Mouse (Mus musculus): Measurements from ENCODE around the gene Gal3st2c. TPM values are rescaled to one million over a fixed set of nuclear protein-coding genes. Genes with fewer than 3 reads are reported as not detected.
A peak's percentile ranks its signal among the peaks of the same experiment; 100 is the strongest.
"Not testable (repeated sequence)": the region's sequence is repeated elsewhere in the genome, so short reads cannot be mapped to it uniquely, and the experiment has no call there.

Gene Gal3st2c
- polyA plus RNA-seq, 1 experiment from 2014 or later = not detected

- not testable (repeated sequence) for H3K9ac ChIP-seq; H3K27ac ChIP-seq; H3K4me3 ChIP-seq; ATAC-seq (ENCODE audit: low FRiP score); H3K9me3 ChIP-seq (replicated peaks); H3K27me3 ChIP-seq; H3K4me2 ChIP-seq (replicated peaks); H3K4me1 ChIP-seq; H3K36me3 ChIP-seq
- WGBS = 76% methylated on average over 2 of the region's 2 CpGs
Measured at GRCm38 (mm10) chr1:94005954-94006506, 15.7 kb downstream of the Gal3st2c start.

GRCm38 (mm10) chr1:94008826-94009225 lies 18.5 kb downstream of the Gal3st2c start:
- H3K4me3 ChIP-seq; H3K36me3 ChIP-seq; H3K4me1 ChIP-seq; H3K27me3 ChIP-seq; H3K27ac ChIP-seq; H3K9ac ChIP-seq; H3K9me3 ChIP-seq (replicated peaks); ATAC-seq (ENCODE audit: low FRiP score); H3K4me2 ChIP-seq (replicated peaks): not testable (repeated sequence)
- 96% methylated on average over 16 of the region's 19 CpGs for WGBS

- Histone ChIP-seq H3K27me3 (no peaks in the 10 kb centered on the region), H3K9ac (no peak overlapping the region), H3K36me3 (no peaks in the 10 kb centered on the region), H3K9me3 (replicated peaks) (no peaks in the 10 kb centered on the region), H3K27ac (no peak overlapping the region), H3K4me2 (replicated peaks) (no peak overlapping the region), H3K4me1 (no peaks in the 10 kb centered on the region), H3K4me3 (no peak overlapping the region)
- 64% methylated on average over 3 of the region's 3 CpGs for WGBS
- ATAC-seq (ENCODE audit: low FRiP score) = no peak
Measured at GRCm38 (mm10) chr1:94011643-94012042, 21.3 kb downstream of the Gal3st2c start.

- H3K27me3 ChIP-seq = no peaks in the 10 kb centered on the region
- no peak within 1 kb of the TSS for H3K4me2 ChIP-seq (replicated peaks)
- H3K9me3 ChIP-seq (replicated peaks) = no peaks in the 10 kb centered on the region; the same call in 1 of the 2 replicates
- no peaks in the 10 kb centered on the region for H3K36me3 ChIP-seq
- no peak within 1 kb of the TSS for H3K9ac ChIP-seq
- ATAC-seq (ENCODE audit: low FRiP score) = no peak
- no peaks in the 10 kb centered on the region for H3K4me1 ChIP-seq
- H3K27ac ChIP-seq = no peak within 1 kb of the TSS
- WGBS = 90% methylated on average over 6 of the region's 6 CpGs
- no peak within 1 kb of the TSS for H3K4me3 ChIP-seq
Measured at GRCm38 (mm10) chr1:94020151-94020550, 29.8 kb downstream of the Gal3st2c start, which contains the start of gene Neu4. TSS of gene Neu4 (plus strand) at chr1:94020451.

- Histone ChIP-seq H3K9ac (no peak overlapping the region), H3K36me3 (no peaks in the 10 kb centered on the region), H3K4me2 (replicated peaks) (no peak overlapping the region), H3K27ac (no peak overlapping the region), H3K4me1 (no peaks in the 10 kb centered on the region), H3K27me3 (no peaks in the 10 kb centered on the region), H3K9me3 (replicated peaks) (no peaks in the 10 kb centered on the region; the same call in 1 of the 2 replicates), H3K4me3 (no peak overlapping the region)
- WGBS = 81% methylated on average over 12 of the region's 12 CpGs
- no peak for ATAC-seq (ENCODE audit: low FRiP score)
Measured at GRCm38 (mm10) chr1:94027506-94028108, 37.3 kb downstream of the Gal3st2c start.

GRCm38 (mm10) chr1:94028741-94029140 lies 38.4 kb downstream of the Gal3st2c start:
- no peaks in the 10 kb centered on the region for H3K27me3 ChIP-seq
- H3K4me2 ChIP-seq (replicated peaks) = no peak overlapping the region
- H3K4me3 ChIP-seq = no peak overlapping the region
- H3K9ac ChIP-seq = no peak overlapping the region
- 87% methylated on average over 2 of the region's 2 CpGs for WGBS
- H3K4me1 ChIP-seq = no peaks in the 10 kb centered on the region
- H3K27ac ChIP-seq = no peak overlapping the region
- ATAC-seq (ENCODE audit: low FRiP score) = no peak
- no peaks in the 10 kb centered on the region; the same call in 1 of the 2 replicates for H3K9me3 ChIP-seq (replicated peaks)
- H3K36me3 ChIP-seq = no peaks in the 10 kb centered on the region

- Histone ChIP-seq H3K27me3 (no peaks in the 10 kb centered on the region), H3K9me3 (replicated peaks) (no peaks in the 10 kb centered on the region), H3K4me3 (no peak overlapping the region), H3K9ac (no peak overlapping the region), H3K36me3 (no peaks in the 10 kb centered on the region), H3K4me1 (peaks cover 7% of the 10 kb centered on the region), H3K27ac (no peak overlapping the region), H3K4me2 (replicated peaks) (no peak overlapping the region)
- ATAC-seq (ENCODE audit: low FRiP score) = no peak
- WGBS = 93% methylated on average over 2 of the region's 2 CpGs
Measured at GRCm38 (mm10) chr1:94033075-94033602, 42.8 kb downstream of the Gal3st2c start.

- Histone ChIP-seq H3K27ac (peak overlapping the region; percentile 79), H3K4me1 (peaks cover 7% of the 10 kb centered on the region), H3K9me3 (replicated peaks) (no peaks in the 10 kb centered on the region), H3K9ac (peak overlapping the region; percentile 54), H3K27me3 (no peaks in the 10 kb centered on the region), H3K4me2 (replicated peaks) (peak overlapping the region; percentile 73), H3K36me3 (no peaks in the 10 kb centered on the region), H3K4me3 (peak overlapping the region; percentile 39)
- WGBS = under 1% methylated on average over 25 of the region's 25 CpGs
- peak; percentile 94 for ATAC-seq (ENCODE audit: low FRiP score)
Measured at GRCm38 (mm10) chr1:94034984-94035743, 44.9 kb downstream of the Gal3st2c start.

GRCm38 (mm10) chr1:94040391-94040790 lies 50.1 kb downstream of the Gal3st2c start:
- Histone ChIP-seq H3K36me3 (no peaks in the 10 kb centered on the region), H3K27ac (no peak overlapping the region), H3K4me3 (no peak overlapping the region), H3K9ac (no peak overlapping the region), H3K4me2 (replicated peaks) (no peak overlapping the region), H3K4me1 (peaks cover 4% of the 10 kb centered on the region), H3K9me3 (replicated peaks) (no peaks in the 10 kb centered on the region), H3K27me3 (no peaks in the 10 kb centered on the region)
- no peak for ATAC-seq (ENCODE audit: low FRiP score)
- 98% methylated on average over 2 of the region's 2 CpGs for WGBS

- Histone ChIP-seq H3K4me2 (replicated peaks) (no peak overlapping the region), H3K27ac (no peak overlapping the region), H3K4me1 (no peaks in the 10 kb centered on the region), H3K4me3 (no peak overlapping the region), H3K9ac (no peak overlapping the region), H3K27me3 (no peaks in the 10 kb centered on the region), H3K36me3 (no peaks in the 10 kb centered on the region), H3K9me3 (replicated peaks) (no peaks in the 10 kb centered on the region)
- no peak for ATAC-seq (ENCODE audit: low FRiP score)
- WGBS = 76% methylated on average over 3 of the region's 3 CpGs
Measured at GRCm38 (mm10) chr1:94045559-94045958, 55.2 kb downstream of the Gal3st2c start.

- Histone ChIP-seq H3K4me2 (replicated peaks) (no peak overlapping the region), H3K9me3 (replicated peaks) (no peaks in the 10 kb centered on the region), H3K27me3 (no peaks in the 10 kb centered on the region), H3K9ac (no peak overlapping the region), H3K27ac (no peak overlapping the region), H3K36me3 (no peaks in the 10 kb centered on the region), H3K4me1 (no peaks in the 10 kb centered on the region), H3K4me3 (no peak overlapping the region)
- 84% methylated on average over 4 of the region's 4 CpGs for WGBS
- ATAC-seq (ENCODE audit: low FRiP score) = no peak
Measured at GRCm38 (mm10) chr1:94046544-94046943, 56.2 kb downstream of the Gal3st2c start.

- ATAC-seq (ENCODE audit: low FRiP score) = no peak
- H3K9me3 ChIP-seq (replicated peaks) = no peaks in the 10 kb centered on the region
- H3K36me3 ChIP-seq = no peaks in the 10 kb centered on the region
- no peak overlapping the region for H3K4me2 ChIP-seq (replicated peaks)
- no peak overlapping the region for H3K9ac ChIP-seq
- no peaks in the 10 kb centered on the region for H3K27me3 ChIP-seq
- WGBS = 90% methylated on average over 5 of the region's 5 CpGs
- 0 out of 2 replicates have a peak, but pooled peaks cover 2% of the 10 kb centered on the region for H3K4me1 ChIP-seq
- no peak overlapping the region for H3K27ac ChIP-seq
- H3K4me3 ChIP-seq = no peak overlapping the region
Measured at GRCm38 (mm10) chr1:94051104-94051503, 60.8 kb downstream of the Gal3st2c start.

Data from hindbrain, embryonic 12.5 days (tissue).